Comparison of ENCODE assay signal across 21 mouse cellular contexts in genomic region chr2:47074191-47074590, GRCm38 (mm10).
DNase-seq lines count a peak whose midpoint lies in the region; ATAC-seq lines count a peak whose summit lies in the region.
"Had no signal": no experiment of that assay in that cellular context is flagged by ENCODE, and none has a peak within 500 bp of the region (broad histone marks: within the 10 kb centered on the region; RNA-seq: fewer than 3 reads in every experiment).

No protein-coding gene starts in this region.

- ATAC-seq in cerebellum, adult (ENCODE audit: insufficient number of reproducible peaks, low FRiP score, low TSS enrichment): no peak
- ATAC-seq: activated CD4-positive, CD25-positive, alpha-beta regulatory T cell, adult 4 months; CD4-positive, CD25-positive, alpha-beta regulatory T cell, adult 4 months; Patski had no signal

- DNase-seq in 3T3-L1 (ENCODE audit: low read depth, low spot score): peak; percentile 3
- DNase-seq in Muller cell, postnatal 12 days (ENCODE audit: inconsistent ontology term): peak; percentile 96
- DNase-seq in T-cell, adult 2 months (ENCODE audit: low spot score): no peak
- DNase-seq: adrenal gland, adult 2 months; adrenal gland, adult 8-10 months; adrenal gland, postnatal 10 days; adrenal gland, postnatal 14 days; adrenal gland, postnatal 25 days; adrenal gland, postnatal 36 days; B cell, adult 2 months; cerebellum, adult 11 months; cerebellum, adult 11-12 months; cerebellum, adult 18-20 months; cerebellum, adult 2 months; cerebellum, adult 8-10 months; cerebellum, adult 9-10 months; cerebellum, adult 9-11 months had no signal
